In genomic region chrX:12466312-12466711, GRCm38 (mm10) we compare ENCODE assay signal across 8 mouse cellular contexts.
DNase-seq lines count a peak whose midpoint lies in the region; ATAC-seq lines count a peak whose summit lies in the region.

No protein-coding gene starts in this region.

- no peak for ATAC-seq in liver, embryonic 11.5 days (replicated peaks; ENCODE audit: low FRiP score)
- ATAC-seq in embryonic facial prominence, embryonic 11.5 days (replicated peaks; ENCODE audit: insufficient number of reproducible peaks, low FRiP score, low TSS enrichment, low read depth) = peak; percentile 49
- ATAC-seq in neural tube, embryonic 13.5 days (ENCODE audit: low read depth) = no peak

- H3K9me3 ChIP-seq in liver, embryonic 11.5 days (ENCODE audit: control insufficient read depth, low read length) = no peaks in the 10 kb centered on the region
- no peaks in the 10 kb centered on the region for H3K9me3 ChIP-seq in embryonic facial prominence, embryonic 11.5 days (replicated peaks; ENCODE audit: control insufficient read depth, low read length)
- H3K9me3 ChIP-seq in neural tube, embryonic 13.5 days = no peaks in the 10 kb centered on the region

- no peak overlapping the region for H3K4me3 ChIP-seq in liver, embryonic 11.5 days (ENCODE audit: low read depth, low read length)
- no peak overlapping the region for H3K4me3 ChIP-seq in embryonic facial prominence, embryonic 11.5 days (ENCODE audit: low read depth, low read length)
- no peak overlapping the region for H3K4me3 ChIP-seq in neural tube, embryonic 13.5 days

- DNase-seq in liver, embryonic 11.5 days (ENCODE audit: low spot score) = no peak
- DNase-seq in liver = no peak
- DNase-seq in embryonic facial prominence, embryonic 11.5 days (ENCODE audit: low spot score) = peak; percentile 4
- peak; percentile 33 for DNase-seq in kidney, postnatal 10 days
- no peak for DNase-seq in thymus, postnatal 36 days
- DNase-seq in c-Kit-positive CD71-positive TER-119-positive erythroid progenitor cells, embryonic 14.5 days (ENCODE audit: low spot score) = no peak
- DNase-seq in cerebellum, adult 8-10 months = no peak

- peaks cover 6% of the 10 kb centered on the region; the same call in 1 of the 2 replicates for H3K27me3 ChIP-seq in liver, embryonic 11.5 days (replicated peaks; ENCODE audit: control insufficient read depth, insufficient read depth, low read length)
- H3K27me3 ChIP-seq in embryonic facial prominence, embryonic 11.5 days (ENCODE audit: control insufficient read depth, insufficient read depth, low read length) = no peaks in the 10 kb centered on the region; the same call in 1 of the 2 replicates
- H3K27me3 ChIP-seq in neural tube, embryonic 13.5 days = no peaks in the 10 kb centered on the region

- 54% methylated on average over 10 of the region's 10 CpGs for WGBS in liver, embryonic 11.5 days
- 31% methylated on average over 10 of the region's 10 CpGs for WGBS in embryonic facial prominence, embryonic 11.5 days
- WGBS in neural tube, embryonic 13.5 days = 31% methylated on average over 10 of the region's 10 CpGs

- no peak overlapping the region for H3K9ac ChIP-seq in liver, embryonic 11.5 days (ENCODE audit: low read depth, low read length)
- H3K9ac ChIP-seq in embryonic facial prominence, embryonic 11.5 days (replicated peaks; ENCODE audit: low read length) = no peak overlapping the region
- no peak overlapping the region for H3K9ac ChIP-seq in neural tube, embryonic 13.5 days

- H3K36me3 ChIP-seq in liver, embryonic 11.5 days (ENCODE audit: control insufficient read depth, insufficient read depth, low read length) = no peaks in the 10 kb centered on the region
- no peaks in the 10 kb centered on the region for H3K36me3 ChIP-seq in embryonic facial prominence, embryonic 11.5 days (replicated peaks; ENCODE audit: control insufficient read depth, insufficient read depth, low read depth, low read length)
- no peaks in the 10 kb centered on the region for H3K36me3 ChIP-seq in neural tube, embryonic 13.5 days

- H3K27ac ChIP-seq in liver, embryonic 11.5 days (ENCODE audit: low read depth, low read length) = 0 out of 2 replicates have a peak overlapping the region, but pooled peaks have one; percentile 32
- 0 out of 2 replicates have a peak overlapping the region, but pooled peaks have one; percentile 35 for H3K27ac ChIP-seq in embryonic facial prominence, embryonic 11.5 days (replicated peaks; ENCODE audit: low read depth, low read length)
- H3K27ac ChIP-seq in neural tube, embryonic 13.5 days (replicated peaks) = 0 out of 2 replicates have a peak overlapping the region, but pooled peaks have one; percentile 38

- no peak overlapping the region for H3K4me2 ChIP-seq in liver, embryonic 11.5 days
- H3K4me2 ChIP-seq in embryonic facial prominence, embryonic 11.5 days (ENCODE audit: low read depth, low read length) = no peak overlapping the region
- no peak overlapping the region for H3K4me2 ChIP-seq in neural tube, embryonic 13.5 days

- H3K4me1 ChIP-seq in liver, embryonic 11.5 days (replicated peaks; ENCODE audit: control insufficient read depth, insufficient read depth, low read length) = no peaks in the 10 kb centered on the region
- no peaks in the 10 kb centered on the region; the same call in 1 of the 2 replicates for H3K4me1 ChIP-seq in embryonic facial prominence, embryonic 11.5 days (ENCODE audit: control insufficient read depth, insufficient read depth, low read length)
- H3K4me1 ChIP-seq in neural tube, embryonic 13.5 days (replicated peaks) = peaks cover 23% of the 10 kb centered on the region

Comparison
In these comparisons a context has a peak if more than half of its experiments do, and no peak if none do; other contexts are left out.
1. DNase-seq: peak in embryonic facial prominence, embryonic 11.5 days (single experiment) and kidney, postnatal 10 days (single experiment); none in liver, embryonic 11.5 days (single experiment), liver (single experiment), thymus, postnatal 36 days (0 of 2), c-Kit-positive CD71-positive TER-119-positive erythroid progenitor cells, embryonic 14.5 days (single experiment) and cerebellum, adult 8-10 months (single experiment).
2. Peak in every context shown above with its lines, with median percentiles within 50 percentile points of each other: H3K27ac ChIP-seq.